Mouse (Mus musculus) bone marrow macrophage, adult 2 months (primary cell): ENCODE measurements around the gene Dnah2.

Source experiments
- CTCF ChIP-seq: IDR thresholded peaks from 2 replicates; pipeline ENCODE4 v1.5.1; 2012; ENCODE audit warnings: low read depth, mild to moderate bottlenecking, low read length, moderate library complexity
- POLR2A ChIP-seq: IDR thresholded peaks from 2 replicates; pipeline ENCODE4 v1.6.1; 2012; ENCODE audit warnings: mild to moderate bottlenecking, low read depth, low read length, borderline replicate concordance

- TF ChIP-seq POLR2A (no peak), CTCF (no peak)
Observed at GRCm38 (mm10) chr11:69584008-69584407, 35.1 kb upstream of the Dnah2 start.
